Mouse (Mus musculus): ENCODE data around the gene Nod2. TPM values are rescaled to one million over a fixed set of nuclear protein-coding genes. Genes with fewer than 3 reads are reported as not detected.

Nod2 gene
- polyA plus RNA-seq, 1 experiment: 0.43 TPM

DNA sequence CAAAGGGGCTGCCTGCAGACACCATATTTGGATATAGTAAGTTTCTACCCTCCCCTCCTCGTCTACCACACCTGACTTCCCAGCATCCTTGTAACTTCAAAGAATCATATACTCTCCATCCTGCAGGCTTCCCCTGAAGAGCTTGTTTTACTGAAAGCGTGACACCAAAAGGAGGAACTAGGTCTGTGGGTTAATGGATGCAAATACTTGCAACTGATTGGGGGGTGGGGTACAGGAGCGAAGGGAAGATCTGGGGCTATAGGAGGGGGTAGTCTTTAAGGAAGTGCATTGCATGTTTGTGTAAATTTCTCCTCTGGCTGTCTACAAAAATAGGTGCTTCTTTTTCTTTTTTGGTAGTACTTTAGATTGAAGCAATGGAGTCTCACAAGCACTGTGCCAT lies 20.7 kb upstream of the Nod2 start:
- Histone ChIP-seq H3ac (ENCODE audit: control insufficient read depth, insufficient read length, low read depth) (no peak overlapping the region), H3K27me3 (ENCODE audit: control insufficient read depth, insufficient read depth, insufficient read length) (peaks cover 54% of the 10 kb centered on the region), H3K4me3 (ENCODE audit: insufficient read depth, poor library complexity, severe bottlenecking) (no peak overlapping the region), H3K79me3 (ENCODE audit: low read depth) (no peaks in the 10 kb centered on the region), H3K36me3 (ENCODE audit: control insufficient read depth, insufficient read depth) (no peaks in the 10 kb centered on the region), H3K79me2 (ENCODE audit: control insufficient read depth, insufficient read depth) (no peaks in the 10 kb centered on the region)
- TF ChIP-seq MYOG (IDR thresholded peaks at IDR 0.05; ENCODE audit: control insufficient read depth, extremely low read depth, insufficient read length): no peak
- no peak for TF ChIP-seq USF1 (IDR thresholded peaks at IDR 0.05; ENCODE audit: low read depth)
- TF ChIP-seq MYOD1 (IDR thresholded peaks at IDR 0.05; ENCODE audit: control insufficient read depth, insufficient read length, low read depth): no peak
- TF ChIP-seq FOSL1 (IDR thresholded peaks at IDR 0.05; ENCODE audit: insufficient read depth, low read length, poor library complexity, severe bottlenecking): no peak
- no peak for TF ChIP-seq MAX (IDR thresholded peaks at IDR 0.05)
- TF ChIP-seq CEBPB (IDR thresholded peaks at IDR 0.05; ENCODE audit: low read depth): no peak
- no peak for TF ChIP-seq CTCF (IDR thresholded peaks at IDR 0.05; ENCODE audit: control insufficient read depth, insufficient read depth, insufficient read length)

DNA sequence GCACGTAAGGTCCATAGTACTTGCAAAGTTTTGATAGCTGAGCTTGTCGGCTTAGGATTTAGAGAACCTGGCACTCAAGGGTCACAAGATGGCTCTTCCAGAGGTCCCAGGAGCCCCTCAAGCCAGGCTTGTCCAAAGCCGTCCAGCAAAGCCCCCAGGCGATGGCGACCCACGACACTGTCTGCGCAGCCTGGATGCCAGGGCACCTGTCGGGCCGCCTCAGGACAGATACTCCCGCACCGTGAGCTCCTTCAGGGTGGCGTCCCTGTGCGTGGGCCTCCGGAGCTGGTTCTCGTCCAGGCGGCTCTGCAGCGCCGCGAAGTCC lies 20.2 kb upstream of the Nod2 start:
- H3K79me3 ChIP-seq (ENCODE audit: low read depth): no peaks in the 10 kb centered on the region
- TF ChIP-seq MYOD1 (IDR thresholded peaks at IDR 0.05; ENCODE audit: control insufficient read depth, insufficient read length, low read depth) (no peak), MYOG (IDR thresholded peaks at IDR 0.05; ENCODE audit: control insufficient read depth, extremely low read depth, insufficient read length) (no peak), FOSL1 (IDR thresholded peaks at IDR 0.05; ENCODE audit: insufficient read depth, low read length, poor library complexity, severe bottlenecking) (no peak), USF1 (IDR thresholded peaks at IDR 0.05; ENCODE audit: low read depth) (no peak), CTCF (IDR thresholded peaks at IDR 0.05; ENCODE audit: control insufficient read depth, insufficient read depth, insufficient read length) (no peak), CEBPB (IDR thresholded peaks at IDR 0.05; ENCODE audit: low read depth) (no peak), MAX (IDR thresholded peaks at IDR 0.05) (no peak)
- H3K27me3 ChIP-seq (ENCODE audit: control insufficient read depth, insufficient read depth, insufficient read length): peaks cover 54% of the 10 kb centered on the region
- H3ac ChIP-seq (ENCODE audit: control insufficient read depth, insufficient read length, low read depth): no peak overlapping the region
- H3K36me3 ChIP-seq (ENCODE audit: control insufficient read depth, insufficient read depth): no peaks in the 10 kb centered on the region
- H3K79me2 ChIP-seq (ENCODE audit: control insufficient read depth, insufficient read depth): no peaks in the 10 kb centered on the region
- no peak overlapping the region for H3K4me3 ChIP-seq (ENCODE audit: insufficient read depth, poor library complexity, severe bottlenecking)

DNA sequence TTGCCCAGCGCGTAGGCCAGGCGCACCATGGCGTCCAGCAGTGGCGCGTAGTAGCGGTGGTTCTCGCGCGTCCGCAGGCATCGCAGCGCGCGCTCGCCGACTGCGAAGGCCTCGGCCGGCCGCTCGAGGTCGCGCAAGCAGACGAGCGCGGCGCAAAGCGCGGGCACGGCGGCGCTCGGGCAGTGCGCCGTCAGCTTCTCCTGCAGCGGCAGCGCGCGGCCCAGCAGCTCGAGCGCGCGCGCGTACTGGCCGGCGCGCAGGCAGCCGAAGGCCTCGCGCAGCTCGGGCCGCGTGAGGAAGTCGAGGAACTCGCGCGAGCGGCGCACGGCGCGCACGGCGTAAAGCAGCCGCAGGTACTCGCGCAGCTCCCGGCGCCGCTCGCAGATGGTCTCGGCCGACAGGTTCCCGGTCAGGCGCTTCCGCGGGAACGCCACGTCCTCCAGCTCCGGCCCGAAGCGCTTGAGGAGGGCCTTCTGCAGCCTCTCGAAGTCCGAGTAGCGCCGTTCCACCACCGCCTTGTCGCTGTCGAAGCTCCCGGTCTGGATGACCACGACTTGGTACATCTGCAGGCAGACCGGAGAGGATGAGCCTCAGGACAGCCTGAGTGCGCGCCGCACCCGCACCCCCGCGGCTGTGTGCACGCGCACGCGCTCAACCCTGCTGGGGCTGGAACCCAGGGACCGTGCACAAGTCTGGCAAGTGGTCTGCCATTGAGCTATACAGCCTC lies 19.7 kb upstream of the Nod2 start:
- no peak overlapping the region for H3K4me3 ChIP-seq (ENCODE audit: insufficient read depth, poor library complexity, severe bottlenecking)
- no peak overlapping the region for H3ac ChIP-seq (ENCODE audit: control insufficient read depth, insufficient read length, low read depth)
- no peak for TF ChIP-seq FOSL1 (IDR thresholded peaks at IDR 0.05; ENCODE audit: insufficient read depth, low read length, poor library complexity, severe bottlenecking)
- TF ChIP-seq MYOD1 (IDR thresholded peaks at IDR 0.05; ENCODE audit: control insufficient read depth, insufficient read length, low read depth): no peak
- TF ChIP-seq MAX (IDR thresholded peaks at IDR 0.05): no peak
- no peak for TF ChIP-seq CEBPB (IDR thresholded peaks at IDR 0.05; ENCODE audit: low read depth)
- TF ChIP-seq CTCF (IDR thresholded peaks at IDR 0.05; ENCODE audit: control insufficient read depth, insufficient read depth, insufficient read length): no peak
- no peaks in the 10 kb centered on the region for H3K79me3 ChIP-seq (ENCODE audit: low read depth)
- H3K27me3 ChIP-seq (ENCODE audit: control insufficient read depth, insufficient read depth, insufficient read length): peaks cover 49% of the 10 kb centered on the region
- no peaks in the 10 kb centered on the region for H3K79me2 ChIP-seq (ENCODE audit: control insufficient read depth, insufficient read depth)
- no peaks in the 10 kb centered on the region for H3K36me3 ChIP-seq (ENCODE audit: control insufficient read depth, insufficient read depth)

- Histone ChIP-seq H3K79me2 (ENCODE audit: control insufficient read depth, insufficient read depth) (no peaks in the 10 kb centered on the region), H3K79me3 (ENCODE audit: low read depth) (no peaks in the 10 kb centered on the region), H3K4me3 (ENCODE audit: insufficient read depth, poor library complexity, severe bottlenecking) (no peak overlapping the region), H3K36me3 (ENCODE audit: control insufficient read depth, insufficient read depth) (no peaks in the 10 kb centered on the region), H3ac (ENCODE audit: control insufficient read depth, insufficient read length, low read depth) (no peak overlapping the region), H3K27me3 (ENCODE audit: control insufficient read depth, insufficient read depth, insufficient read length) (peaks cover 44% of the 10 kb centered on the region)
- TF ChIP-seq FOSL1 (IDR thresholded peaks at IDR 0.05; ENCODE audit: insufficient read depth, low read length, poor library complexity, severe bottlenecking) (no peak), MYOD1 (IDR thresholded peaks at IDR 0.05; ENCODE audit: control insufficient read depth, insufficient read length, low read depth) (no peak), CEBPB (IDR thresholded peaks at IDR 0.05; ENCODE audit: low read depth) (no peak), USF1 (IDR thresholded peaks at IDR 0.05; ENCODE audit: low read depth) (no peak), MYOG (IDR thresholded peaks at IDR 0.05; ENCODE audit: control insufficient read depth, extremely low read depth, insufficient read length) (no peak), MAX (IDR thresholded peaks at IDR 0.05) (no peak), CTCF (IDR thresholded peaks at IDR 0.05; ENCODE audit: control insufficient read depth, insufficient read depth, insufficient read length) (no peak)
Measured at GRCm38 (mm10) chr8:88628001-88628774, 18.9 kb upstream of the Nod2 start.

DNA sequence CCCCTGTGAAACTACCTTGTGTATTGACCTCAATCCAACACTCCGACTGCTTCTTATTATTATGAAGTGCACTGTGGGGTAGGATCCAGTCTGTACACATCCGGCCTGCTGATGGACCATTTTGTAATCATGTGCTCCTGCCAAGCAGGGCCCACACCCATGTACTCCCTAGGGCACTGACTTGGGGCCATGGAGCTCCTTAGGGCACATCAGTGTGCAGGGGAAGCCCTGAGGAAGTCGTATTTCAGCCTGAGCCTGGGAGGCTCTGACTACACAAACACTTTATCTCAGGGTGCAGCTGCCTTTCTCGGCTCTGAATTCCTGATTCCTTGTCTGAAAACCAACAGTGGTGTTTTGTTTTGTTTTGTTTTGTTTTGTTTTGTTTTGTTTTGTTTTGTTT lies 16.9 kb upstream of the Nod2 start:
- Histone ChIP-seq H3ac (ENCODE audit: control insufficient read depth, insufficient read length, low read depth) (no peak overlapping the region), H3K4me3 (ENCODE audit: insufficient read depth, poor library complexity, severe bottlenecking) (no peak overlapping the region), H3K36me3 (ENCODE audit: control insufficient read depth, insufficient read depth) (no peaks in the 10 kb centered on the region), H3K79me2 (ENCODE audit: control insufficient read depth, insufficient read depth) (no peaks in the 10 kb centered on the region), H3K27me3 (ENCODE audit: control insufficient read depth, insufficient read depth, insufficient read length) (peaks cover 27% of the 10 kb centered on the region), H3K79me3 (ENCODE audit: low read depth) (no peaks in the 10 kb centered on the region)
- no peak for TF ChIP-seq CEBPB (IDR thresholded peaks at IDR 0.05; ENCODE audit: low read depth)

GRCm38 (mm10) chr8:88631081-88631480 lies 16.0 kb upstream of the Nod2 start:
- Histone ChIP-seq H3K4me3 (ENCODE audit: insufficient read depth, poor library complexity, severe bottlenecking) (no peak overlapping the region), H3K79me3 (ENCODE audit: low read depth) (no peaks in the 10 kb centered on the region), H3K36me3 (ENCODE audit: control insufficient read depth, insufficient read depth) (no peaks in the 10 kb centered on the region), H3K27me3 (ENCODE audit: control insufficient read depth, insufficient read depth, insufficient read length) (peaks cover 20% of the 10 kb centered on the region), H3K79me2 (ENCODE audit: control insufficient read depth, insufficient read depth) (no peaks in the 10 kb centered on the region), H3ac (ENCODE audit: control insufficient read depth, insufficient read length, low read depth) (no peak overlapping the region)
- no peak for TF ChIP-seq FOSL1 (IDR thresholded peaks at IDR 0.05; ENCODE audit: insufficient read depth, low read length, poor library complexity, severe bottlenecking)
- peak; percentile 5 for TF ChIP-seq CTCF (IDR thresholded peaks at IDR 0.05; ENCODE audit: control insufficient read depth, insufficient read depth, insufficient read length)

Data from C2C12 (cell line).